Mouse (Mus musculus) right cerebral cortex, adult 18-20 months (tissue): ENCODE measurements around the gene Hs6st3.
"Not testable (repeated sequence)": the region's sequence is repeated elsewhere in the genome, so short reads cannot be mapped to it uniquely, and the experiment has no call there.

ENCODE experiments used
- DNase-seq: peaks from one replicate; pipeline ENCODE4 v3.0.0; 2022; ENCODE audit warnings: mixed read lengths

The Hs6st3 gene

GRCm38 (mm10) chr14:119250353-119250752 is 112.2 kb downstream of the Hs6st3 start:
- DNase-seq, result no peak

GRCm38 (mm10) chr14:119255396-119255795 is 117.3 kb downstream of the Hs6st3 start:
- DNase-seq, result peak; percentile 17

DNA sequence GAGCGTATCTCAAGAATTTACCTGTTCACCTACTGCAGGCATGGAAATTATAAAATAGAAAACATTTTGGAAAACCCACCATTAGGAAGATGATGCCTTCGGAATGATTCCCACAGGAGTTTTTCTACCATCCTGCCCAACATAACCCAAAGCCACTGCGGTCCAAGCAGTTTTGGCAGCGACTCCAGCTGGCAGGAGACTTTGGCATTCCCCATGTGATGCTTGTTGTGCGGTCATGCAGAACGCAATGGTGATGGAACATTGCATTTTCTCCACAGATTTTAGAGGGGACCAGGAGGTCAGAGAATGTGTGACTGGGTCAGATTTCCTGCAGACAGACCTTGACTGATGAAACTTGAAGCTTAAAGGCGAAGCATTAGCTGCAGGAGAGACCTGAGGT is 118.9 kb downstream of the Hs6st3 start:
- DNase-seq, result no peak

GRCm38 (mm10) chr14:119260176-119260962 is 122.2 kb downstream of the Hs6st3 start:
- DNase-seq, result no peak

- DNase-seq, result no peak
Measured at GRCm38 (mm10) chr14:119266334-119266733, 128.2 kb downstream of the Hs6st3 start.

- no peak for DNase-seq
Measured at GRCm38 (mm10) chr14:119273088-119273487, 134.9 kb downstream of the Hs6st3 start.

- DNase-seq, result not testable (repeated sequence)
Measured at GRCm38 (mm10) chr14:119278156-119278555, 140.0 kb downstream of the Hs6st3 start.

DNA sequence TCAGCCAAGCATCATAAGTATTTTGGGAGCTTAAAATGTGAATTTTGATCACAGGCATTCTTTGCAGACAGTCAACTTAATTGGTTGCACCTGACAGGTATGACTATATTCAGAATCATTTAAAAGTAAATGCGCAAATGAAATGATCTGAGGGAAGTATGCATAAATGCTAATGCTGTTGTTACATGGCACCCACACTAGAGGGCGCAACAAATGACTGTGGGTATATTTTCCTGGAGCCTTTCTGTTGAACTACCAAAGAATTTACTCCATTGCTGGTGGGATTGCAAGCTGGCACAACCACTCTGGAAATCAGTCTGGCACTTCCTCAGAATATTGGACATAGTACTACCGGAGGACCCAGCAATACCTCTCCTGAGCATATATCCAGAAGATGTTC is 145.8 kb downstream of the Hs6st3 start:
- no peak for DNase-seq

GRCm38 (mm10) chr14:119289668-119290067 is 151.5 kb downstream of the Hs6st3 start:
- DNase-seq, result no peak

GRCm38 (mm10) chr14:119294071-119294470 is 155.9 kb downstream of the Hs6st3 start:
- no peak for DNase-seq

- DNase-seq, result peak; percentile 56
Measured at GRCm38 (mm10) chr14:119306461-119306860, 168.3 kb downstream of the Hs6st3 start.

GRCm38 (mm10) chr14:119318379-119318778 is 180.2 kb downstream of the Hs6st3 start:
- no peak for DNase-seq

GRCm38 (mm10) chr14:119347236-119347635 is 209.1 kb downstream of the Hs6st3 start:
- DNase-seq, result peak; percentile 30

GRCm38 (mm10) chr14:119361414-119361813 is 223.3 kb downstream of the Hs6st3 start:
- no peak for DNase-seq

DNA sequence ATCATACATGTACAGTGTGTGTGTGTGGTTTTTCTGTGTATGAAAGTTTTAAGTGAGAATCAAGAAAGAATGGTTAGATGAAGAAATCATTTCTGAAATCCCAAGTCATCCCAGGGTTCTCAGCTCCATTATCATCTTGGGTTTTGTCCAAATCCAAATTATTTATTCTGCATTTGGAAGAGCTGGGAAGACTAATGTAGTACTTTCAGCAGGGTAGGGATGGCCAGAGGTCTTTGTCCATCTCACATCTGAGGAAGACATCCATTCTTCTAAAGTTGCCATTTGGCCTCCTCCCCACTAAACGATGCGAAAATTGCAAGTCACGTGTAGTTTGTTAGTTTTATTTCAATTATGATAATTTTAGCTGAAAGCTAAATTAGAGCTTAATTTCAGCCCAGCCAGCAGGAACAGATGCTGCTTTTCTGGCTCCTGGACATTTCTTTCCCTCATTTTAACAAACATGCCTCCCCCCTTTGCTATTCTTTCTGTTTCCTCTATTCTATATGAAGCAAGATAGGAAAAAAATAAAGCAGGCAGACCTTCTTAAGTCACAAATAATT is 229.8 kb downstream of the Hs6st3 start:
- no peak for DNase-seq

- no peak for DNase-seq
Measured at GRCm38 (mm10) chr14:119369274-119369673, 231.1 kb downstream of the Hs6st3 start.

DNA sequence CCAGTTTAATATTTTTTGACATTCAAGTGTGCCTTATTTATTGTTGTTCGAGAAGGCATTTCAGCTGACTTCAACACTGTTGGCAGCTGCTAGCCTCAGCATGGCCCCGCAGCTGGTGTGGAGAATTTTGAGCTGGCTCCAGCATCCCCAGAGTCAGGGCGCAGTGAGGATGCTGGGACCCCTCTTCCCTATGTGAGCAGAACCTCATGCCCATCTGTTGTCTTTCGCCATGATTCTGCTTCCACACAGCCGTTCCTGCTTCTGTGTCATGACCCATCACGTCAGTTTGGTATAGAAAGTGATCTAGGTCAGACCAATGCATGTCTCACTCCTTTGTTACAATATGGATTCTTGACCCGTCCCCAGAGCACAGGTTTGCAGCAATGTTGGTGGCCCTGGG is 231.9 kb downstream of the Hs6st3 start:
- no peak for DNase-seq

- DNase-seq, result no peak
Measured at GRCm38 (mm10) chr14:119379303-119379702, 241.2 kb downstream of the Hs6st3 start.

DNA sequence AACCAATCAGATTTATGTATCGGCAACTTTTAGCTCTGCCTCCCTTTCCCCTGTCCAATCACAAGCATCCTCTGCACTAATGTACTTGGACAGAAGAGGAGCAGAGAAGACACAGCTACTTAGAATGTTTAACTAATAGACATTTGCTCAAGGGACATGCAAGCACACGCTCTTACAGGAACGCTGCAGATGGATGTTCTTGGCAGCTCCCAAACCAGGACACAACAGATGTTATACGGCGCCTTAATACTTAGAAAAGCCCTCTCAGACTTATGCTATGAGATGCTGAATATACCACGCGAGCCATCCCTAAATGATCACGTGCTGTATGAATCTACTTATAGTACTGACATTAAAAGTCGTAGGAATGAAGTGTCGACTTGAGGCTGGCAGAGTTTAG is 263.5 kb downstream of the Hs6st3 start:
- peak; percentile 4 for DNase-seq

DNA sequence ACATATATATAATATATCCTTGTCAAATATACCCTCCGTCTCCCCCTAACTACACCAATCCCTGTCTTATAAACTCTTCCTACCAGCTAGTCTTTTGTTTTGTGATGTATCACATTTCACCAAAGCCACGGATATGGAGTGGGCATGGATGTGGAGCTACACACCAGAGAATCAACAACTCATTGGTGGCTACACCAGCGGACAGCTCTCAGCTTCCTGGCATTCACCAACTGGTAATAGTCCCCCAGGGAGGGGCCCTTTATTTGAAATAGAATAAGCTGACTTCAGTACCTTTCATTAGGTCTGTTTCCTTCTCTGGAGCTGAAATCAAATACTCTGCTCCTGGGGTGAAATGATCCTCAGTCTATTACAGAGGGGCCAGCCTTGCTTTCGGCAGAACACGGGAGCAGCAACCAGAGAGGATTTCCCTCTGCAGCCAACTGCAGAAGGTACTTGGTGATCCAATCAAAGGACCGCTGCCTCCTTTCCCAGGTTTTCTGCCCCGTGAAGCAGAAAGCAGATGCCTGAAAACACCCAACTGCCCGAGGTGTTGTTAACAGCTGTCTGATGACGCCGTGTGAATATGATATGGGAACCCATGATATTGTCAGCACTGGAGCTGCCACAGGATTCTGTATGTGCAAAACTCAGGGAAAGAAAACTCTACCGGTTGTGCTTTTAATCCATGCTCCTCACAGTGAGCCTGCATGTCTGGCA is 271.4 kb downstream of the Hs6st3 start:
- no peak for DNase-seq

- no peak for DNase-seq
Measured at GRCm38 (mm10) chr14:119422894-119423293, 284.8 kb downstream of the Hs6st3 start.

DNA sequence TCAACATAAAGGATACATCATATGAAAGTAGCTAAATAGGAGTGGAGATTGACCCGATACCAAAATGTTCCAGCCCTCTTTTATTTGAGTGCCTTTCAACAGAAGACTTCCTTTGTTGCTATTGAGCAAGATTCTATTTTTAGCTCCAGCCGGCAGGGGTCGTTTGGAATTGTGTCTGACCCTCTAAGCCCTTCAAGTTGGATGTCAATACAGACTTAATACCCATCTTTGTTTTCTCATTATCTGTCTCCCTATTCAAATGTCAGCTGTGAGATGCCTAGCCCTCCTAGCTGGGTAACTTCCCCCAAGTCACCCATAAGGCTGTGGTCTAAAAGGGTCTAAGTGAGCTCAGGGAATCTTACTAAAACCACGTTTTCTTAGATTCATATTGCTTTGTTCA is 312.3 kb downstream of the Hs6st3 start:
- no peak for DNase-seq

- DNase-seq, result no peak
Measured at GRCm38 (mm10) chr14:119451594-119451993, 313.5 kb downstream of the Hs6st3 start.

DNA sequence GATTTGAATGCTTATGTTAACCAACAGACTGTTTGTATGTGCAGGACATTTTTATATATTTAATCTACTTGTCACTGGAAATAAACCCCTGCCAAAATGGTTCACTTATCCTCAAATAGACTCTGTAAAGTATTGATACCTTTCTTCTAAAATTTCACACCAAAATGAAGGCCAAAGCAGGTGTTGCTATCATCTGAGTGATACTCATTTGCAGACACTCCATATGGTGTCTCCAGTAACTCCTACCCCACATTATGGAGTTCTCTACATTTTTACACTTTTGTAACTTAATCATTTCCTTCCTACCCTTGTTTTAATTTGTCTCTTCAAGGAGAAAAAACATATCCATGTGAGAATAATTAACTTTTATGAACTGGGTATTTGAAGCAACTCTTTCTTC is 314.2 kb downstream of the Hs6st3 start:
- no peak for DNase-seq
